8 mouse cellular contexts compared by ENCODE assay signal in genomic region chr6:124759259-124759658, GRCm38 (mm10). TPM values are rescaled to one million over a fixed set of nuclear protein-coding genes. Genes with fewer than 3 reads are reported as not detected.
DNase-seq lines count a peak whose midpoint lies in the region; ATAC-seq lines count a peak whose summit lies in the region.

No protein-coding gene starts in this region.

- peak; percentile 23 for ATAC-seq in intestine, embryonic 14.5 days (replicated peaks; ENCODE audit: low FRiP score, low TSS enrichment, low read depth)
- no peak for ATAC-seq in limb, embryonic 11.5 days (ENCODE audit: insufficient number of reproducible peaks, low FRiP score, low TSS enrichment, low read depth)
- no peak for ATAC-seq in midbrain, embryonic 14.5 days (ENCODE audit: low FRiP score, low TSS enrichment)

- intact Hi-C loops in gastrocnemius, postnatal 36 days (cut with DNase I) = loop anchor here (2.0 to 5.0 kb wide), 4 partner anchors 47 to 187 kb away; partner anchors contain the start of genes C1rb, Emg1, Lpcat3 and Phb2

- H3K9me3 ChIP-seq in intestine, embryonic 14.5 days (ENCODE audit: control insufficient read depth, low read length) = no peaks in the 10 kb centered on the region
- H3K9me3 ChIP-seq in limb, embryonic 11.5 days (ENCODE audit: control insufficient read depth, low read length) = no peaks in the 10 kb centered on the region
- H3K9me3 ChIP-seq in midbrain, embryonic 14.5 days (ENCODE audit: control insufficient read depth, low read length) = no peaks in the 10 kb centered on the region

- H3K27ac ChIP-seq in intestine, embryonic 14.5 days (ENCODE audit: low read depth) = peak overlapping the region; percentile 95
- H3K27ac ChIP-seq in limb, embryonic 11.5 days (replicated peaks; ENCODE audit: low read depth, low read length) = peak overlapping the region; percentile 24; the same call in 1 of the 2 replicates
- 0 out of 2 replicates have a peak overlapping the region, but pooled peaks have one; percentile 97 for H3K27ac ChIP-seq in midbrain, embryonic 14.5 days (replicated peaks; ENCODE audit: low read depth, low read length)

- H3K36me3 ChIP-seq in intestine, embryonic 14.5 days (ENCODE audit: control insufficient read depth, insufficient read depth, low read length) = no peaks in the 10 kb centered on the region
- no peaks in the 10 kb centered on the region for H3K36me3 ChIP-seq in limb, embryonic 11.5 days (ENCODE audit: control insufficient read depth, insufficient read depth, low read length)
- no peaks in the 10 kb centered on the region for H3K36me3 ChIP-seq in midbrain, embryonic 14.5 days (ENCODE audit: control insufficient read depth, insufficient read depth, low read length)

- DNase-seq in ovary, adult 18-20 months (ENCODE audit: low spot score) = peak; percentile 76
- DNase-seq in ovary, postnatal 10 days (ENCODE audit: low spot score) = no peak
- DNase-seq in embryo, embryonic 10.5 days (ENCODE audit: low spot score) = peak; percentile 91
- peak; percentile 72 to 80 for DNase-seq in gastrocnemius, postnatal 36 days
- peak; percentile 94 for DNase-seq in intestine, embryonic 14.5 days (ENCODE audit: low spot score)
- peak; percentile 89 for DNase-seq in limb, embryonic 11.5 days (ENCODE audit: low spot score)
- DNase-seq in midbrain, embryonic 14.5 days = peak; percentile 85
- DNase-seq in spleen, postnatal 10 days (ENCODE audit: low spot score in 2 of 2) = peak; percentile 73 to 89

- WGBS in intestine, embryonic 14.5 days = under 1% methylated on average over 5 of the region's 5 CpGs
- WGBS in limb, embryonic 11.5 days = 2% methylated on average over 5 of the region's 5 CpGs
- WGBS in midbrain, embryonic 14.5 days = 6% methylated on average over 5 of the region's 5 CpGs

- H3K4me3 ChIP-seq in intestine, embryonic 14.5 days (ENCODE audit: low read depth, low read length) = no peak overlapping the region
- no peak overlapping the region for H3K4me3 ChIP-seq in limb, embryonic 11.5 days (ENCODE audit: low read depth, low read length)
- no peak overlapping the region for H3K4me3 ChIP-seq in midbrain, embryonic 14.5 days (replicated peaks; ENCODE audit: low read depth, low read length)

- H3K27me3 ChIP-seq in intestine, embryonic 14.5 days (replicated peaks; ENCODE audit: control insufficient read depth, insufficient read depth, low read length) = no peaks in the 10 kb centered on the region
- H3K27me3 ChIP-seq in limb, embryonic 11.5 days (ENCODE audit: control insufficient read depth, insufficient read depth, low read length) = no peaks in the 10 kb centered on the region
- no peaks in the 10 kb centered on the region for H3K27me3 ChIP-seq in midbrain, embryonic 14.5 days (ENCODE audit: control insufficient read depth, insufficient read depth, low read length)

- peak overlapping the region; percentile 0; the same call in 1 of the 2 replicates for H3K9ac ChIP-seq in intestine, embryonic 14.5 days (ENCODE audit: low read length)
- no peak overlapping the region for H3K9ac ChIP-seq in limb, embryonic 11.5 days (ENCODE audit: low read length)
- H3K9ac ChIP-seq in midbrain, embryonic 14.5 days (replicated peaks; ENCODE audit: low read length) = no peak overlapping the region

- H3K4me2 ChIP-seq in intestine, embryonic 14.5 days (ENCODE audit: low read length) = peak overlapping the region; percentile 70
- H3K4me2 ChIP-seq in limb, embryonic 11.5 days (ENCODE audit: low read depth, severe bottlenecking) = no peak overlapping the region
- H3K4me2 ChIP-seq in midbrain, embryonic 14.5 days (ENCODE audit: low read length) = no peak overlapping the region

- peaks cover 30% of the 10 kb centered on the region for H3K4me1 ChIP-seq in intestine, embryonic 14.5 days (replicated peaks; ENCODE audit: control insufficient read depth, insufficient read depth, low read length)
- peaks cover 31% of the 10 kb centered on the region for H3K4me1 ChIP-seq in limb, embryonic 11.5 days (ENCODE audit: control insufficient read depth, insufficient read depth, low read length)
- H3K4me1 ChIP-seq in midbrain, embryonic 14.5 days (ENCODE audit: control insufficient read depth, insufficient read depth, low read length) = peaks cover 32% of the 10 kb centered on the region

RNA-seq across cellular contexts. Expression of gene Atn1, which starts 2.9 kb away (rescaled TPM):
- total RNA-seq in gastrocnemius, postnatal 36 days (2021) = 10 to 100 TPM; 38.3 to 40.7 TPM
- 12.1 TPM in 2 replicates for polyA plus RNA-seq in intestine, embryonic 14.5 days (2014; fragmentation: Nextera tagmentation; extraction: Ambion mirVana)
- 13.1 and 14.0 TPM in 2 replicates for polyA plus RNA-seq in limb, embryonic 11.5 days (2014; fragmentation: Nextera tagmentation; extraction: Ambion mirVana)
- 24.4 and 32.3 TPM in 2 replicates for polyA plus RNA-seq in midbrain, embryonic 14.5 days (2014; fragmentation: Nextera tagmentation; extraction: Ambion mirVana)

RNA-seq across cellular contexts. Expression of gene Gm45234, which starts 3.4 kb away (rescaled TPM):
- under 1 TPM in 1 of 2 experiments, not detected in 1; 0.08 TPM for total RNA-seq in gastrocnemius, postnatal 36 days (2021)
- not detected in 2 replicates for polyA plus RNA-seq in intestine, embryonic 14.5 days (2014; fragmentation: Nextera tagmentation; extraction: Ambion mirVana)
- 0.13 TPM in 1 of 2 replicates, not detected in the other for polyA plus RNA-seq in limb, embryonic 11.5 days (2014; fragmentation: Nextera tagmentation; extraction: Ambion mirVana)
- not detected in 2 replicates for polyA plus RNA-seq in midbrain, embryonic 14.5 days (2014; fragmentation: Nextera tagmentation; extraction: Ambion mirVana)

RNA-seq across cellular contexts. Expression of gene Eno2, which starts 10.2 kb away (rescaled TPM):
- total RNA-seq in gastrocnemius, postnatal 36 days (2021) = 1 to 10 TPM; 1.4 to 1.8 TPM
- 7.6 and 8.0 TPM in 2 replicates for polyA plus RNA-seq in intestine, embryonic 14.5 days (2014; fragmentation: Nextera tagmentation; extraction: Ambion mirVana)
- 1.8 and 3.0 TPM in 2 replicates for polyA plus RNA-seq in limb, embryonic 11.5 days (2014; fragmentation: Nextera tagmentation; extraction: Ambion mirVana)
- 64.3 and 83.3 TPM in 2 replicates for polyA plus RNA-seq in midbrain, embryonic 14.5 days (2014; fragmentation: Nextera tagmentation; extraction: Ambion mirVana)

RNA-seq across cellular contexts. Expression of gene Grcc10, which starts 18.1 kb away (rescaled TPM):
- total RNA-seq in gastrocnemius, postnatal 36 days (2021) = 100 to 1,000 TPM; 150 to 160 TPM
- 440 and 466 TPM in 2 replicates for polyA plus RNA-seq in intestine, embryonic 14.5 days (2014; fragmentation: Nextera tagmentation; extraction: Ambion mirVana)
- polyA plus RNA-seq in limb, embryonic 11.5 days (2014; fragmentation: Nextera tagmentation; extraction: Ambion mirVana) = 491 and 549 TPM in 2 replicates
- polyA plus RNA-seq in midbrain, embryonic 14.5 days (2014; fragmentation: Nextera tagmentation; extraction: Ambion mirVana) = 689 and 844 TPM in 2 replicates

RNA-seq across cellular contexts. Expression of gene Lrrc23, which starts 20.3 kb away (rescaled TPM):
- under 1 TPM in 1 of 2 experiments, not detected in 1; 0.18 TPM for total RNA-seq in gastrocnemius, postnatal 36 days (2021)
- polyA plus RNA-seq in intestine, embryonic 14.5 days (2014; fragmentation: Nextera tagmentation; extraction: Ambion mirVana) = 0.45 and 0.47 TPM in 2 replicates
- polyA plus RNA-seq in limb, embryonic 11.5 days (2014; fragmentation: Nextera tagmentation; extraction: Ambion mirVana) = 0.91 and 1.0 TPM in 2 replicates
- polyA plus RNA-seq in midbrain, embryonic 14.5 days (2014; fragmentation: Nextera tagmentation; extraction: Ambion mirVana) = 1.4 and 3.2 TPM in 2 replicates

Comparison
In these comparisons a context has a peak if more than half of its experiments do, and no peak if none do; other contexts are left out.
1. H3K27ac ChIP-seq: peak in every context shown above with its lines; median percentile 97 in midbrain, embryonic 14.5 days; 95 in intestine, embryonic 14.5 days; 24 in limb, embryonic 11.5 days.